Mouse (Mus musculus): Measurements from ENCODE around the gene Atp6v0e2. TPM values are rescaled to one million over a fixed set of nuclear protein-coding genes. Genes with fewer than 3 reads are reported as not detected.

Atp6v0e2 gene
- 0.55 and 0.67 TPM in 2 replicates for polyA plus RNA-seq (2012; rRNA removed)

GRCm38 (mm10) chr6:48537105-48537954 lies at the start of gene Atp6v0e2:
Gene Atp6v0e2, plus strand, starts transcription at chr6:48537615.

GRCm38 (mm10) chr6:48554280-48555103 lies 17.1 kb downstream of the Atp6v0e2 start, which contains the start of gene Lrrc61:
Gene Lrrc61, plus strand, starts transcription at chr6:48554796.

GRCm38 (mm10) chr6:48572572-48573061 lies 35.2 kb downstream of the Atp6v0e2 start, which contains the start of gene Rarres2:
Gene Rarres2, minus strand, starts transcription at chr6:48572789.

GRCm38 (mm10) chr6:48589194-48589750 lies 51.9 kb downstream of the Atp6v0e2 start, which contains the start of gene Gm45021:
Gene Gm45021, plus strand, starts transcription at chr6:48589610.

Other genes starting within 250 kb of the Atp6v0e2 start
- gene Krba1, start 142.0 kb upstream of the Atp6v0e2 start, polyA plus RNA-seq (2012; rRNA removed): 2.7 and 3.2 TPM in 2 replicates
- gene Zfp467, start 91.8 kb upstream of the Atp6v0e2 start, polyA plus RNA-seq (2012; rRNA removed): 3.8 and 4.1 TPM in 2 replicates
- 0.18 and 0.22 TPM in 2 replicates for gene Sspo, start 89.4 kb upstream of the Atp6v0e2 start, polyA plus RNA-seq (2012; rRNA removed)
- gene Lrrc61, start 17.2 kb downstream of the Atp6v0e2 start, polyA plus RNA-seq (2012; rRNA removed): 3.1 and 4.0 TPM in 2 replicates
- gene Rarres2, start 35.2 kb downstream of the Atp6v0e2 start, polyA plus RNA-seq (2012; rRNA removed): 77.7 and 123 TPM in 2 replicates
- gene Gm45021, start 52.0 kb downstream of the Atp6v0e2 start, polyA plus RNA-seq (2012; rRNA removed): 0.37 TPM in 1 of 2 replicates, not detected in the other
- gene Repin1, start 56.3 kb downstream of the Atp6v0e2 start, polyA plus RNA-seq (2012; rRNA removed): 18.1 and 19.4 TPM in 2 replicates
- gene Gm44965, start 56.3 kb downstream of the Atp6v0e2 start, polyA plus RNA-seq (2012; rRNA removed): not detected in 2 replicates
- 1.7 and 2.2 TPM in 2 replicates for gene Zfp775, start 64.4 kb downstream of the Atp6v0e2 start, polyA plus RNA-seq (2012; rRNA removed)
- gene AI854703, start 89.1 kb downstream of the Atp6v0e2 start, polyA plus RNA-seq (2012; rRNA removed): 0.20 and 0.21 TPM in 2 replicates
- gene Gimap8, start 109.6 kb downstream of the Atp6v0e2 start, polyA plus RNA-seq (2012; rRNA removed): 2.7 and 3.0 TPM in 2 replicates
- 6.6 and 7.7 TPM in 2 replicates for gene Gimap9, start 138.5 kb downstream of the Atp6v0e2 start, polyA plus RNA-seq (2012; rRNA removed)
- gene Gimap4, start 146.9 kb downstream of the Atp6v0e2 start, polyA plus RNA-seq (2012; rRNA removed): 11.2 and 11.3 TPM in 2 replicates
- 8.6 and 9.2 TPM in 2 replicates for gene Gimap6, start 170.6 kb downstream of the Atp6v0e2 start, polyA plus RNA-seq (2012; rRNA removed)
- gene Gm28053, start 181.0 kb downstream of the Atp6v0e2 start, polyA plus RNA-seq (2012; rRNA removed): 0.65 and 0.77 TPM in 2 replicates
- 0.06 and 0.25 TPM in 2 replicates for gene Gimap7, start 181.0 kb downstream of the Atp6v0e2 start, polyA plus RNA-seq (2012; rRNA removed)
- gene Gimap1, start 201.4 kb downstream of the Atp6v0e2 start, polyA plus RNA-seq (2012; rRNA removed): 2.8 and 3.0 TPM in 2 replicates
- 3.1 TPM in 2 replicates for gene Gimap5, start 208.6 kb downstream of the Atp6v0e2 start, polyA plus RNA-seq (2012; rRNA removed)
- 0.42 and 0.68 TPM in 2 replicates for gene Gimap3, start 233.2 kb downstream of the Atp6v0e2 start, polyA plus RNA-seq (2012; rRNA removed)